Mouse (Mus musculus): Measurements from ENCODE around the gene Nuak1.

DNA sequence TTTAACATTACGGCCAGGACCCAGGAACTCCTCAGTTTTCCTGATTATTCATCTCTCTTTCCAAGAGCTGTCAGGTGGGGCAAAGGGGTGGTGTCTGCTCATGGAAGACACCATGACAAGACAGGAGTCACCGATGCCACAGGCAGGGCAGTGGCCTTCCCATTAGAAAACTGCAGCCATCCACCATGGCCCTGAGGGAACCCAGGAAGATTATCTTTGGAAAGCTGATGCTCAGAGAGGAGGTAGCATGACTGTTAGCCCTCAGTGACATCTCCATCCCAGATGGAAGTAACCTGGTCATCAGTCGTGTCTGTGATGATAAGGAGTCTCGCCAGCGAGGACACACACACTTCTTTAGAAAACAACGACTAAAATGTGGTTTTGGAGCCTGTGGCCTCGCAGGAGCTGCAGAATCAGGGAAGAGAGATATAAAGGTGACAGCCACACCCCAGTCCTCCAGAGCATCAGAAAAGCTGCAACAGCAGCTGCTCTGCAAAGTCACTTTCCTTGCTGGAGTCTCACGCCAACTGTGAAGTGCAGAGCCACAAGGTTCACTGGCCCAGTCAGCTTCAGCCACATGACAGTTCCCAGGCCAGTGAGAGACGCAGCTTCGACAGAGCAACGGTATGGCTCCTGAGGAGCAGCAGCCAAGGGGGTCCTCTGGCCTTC, 70.6 kb downstream of the Nuak1 start:
- no peak for TF ChIP-seq CTCF (IDR thresholded peaks at IDR 0.05; ENCODE audit: low read depth)
- TF ChIP-seq EP300 (IDR thresholded peaks at IDR 0.05; ENCODE audit: low read depth) = no peak
